Mouse (Mus musculus) liver, postnatal 0 days (tissue): ENCODE measurements around the gene Rnf111.

Experiments used
- CTCF ChIP-seq: sonication (generic); IDR thresholded peaks from 2 replicates; pipeline ENCODE4 v1.5.1; 2016; ENCODE audit warnings: antibody characterized with exemption, low read depth
- EP300 ChIP-seq: IDR thresholded peaks from 2 replicates; pipeline ENCODE4 v1.6.1; 2016; ENCODE audit warnings: antibody characterized with exemption, low read depth, mild to moderate bottlenecking

DNA sequence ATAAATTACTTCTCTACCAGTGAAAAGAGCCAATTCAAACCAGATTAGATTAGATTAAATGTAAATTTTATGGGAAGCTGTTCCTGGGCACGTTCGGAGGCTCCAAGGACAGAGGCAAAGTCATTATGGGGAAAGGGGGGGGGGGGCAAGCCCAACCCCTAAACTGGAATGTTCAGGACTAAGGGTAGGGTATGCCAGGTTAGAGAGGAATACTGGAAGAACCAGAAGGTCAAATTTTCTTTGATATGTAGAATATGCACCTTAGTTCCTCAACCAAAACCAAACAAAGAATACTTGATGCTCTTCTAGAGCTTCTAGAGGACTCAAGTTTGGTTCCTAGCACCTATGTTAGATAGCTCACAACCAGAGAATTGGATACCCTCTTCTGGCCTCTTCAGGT lies 16.1 kb downstream of the Rnf111 start:
- no peak for TF ChIP-seq CTCF
- TF ChIP-seq EP300, result no peak
